Mouse (Mus musculus): ENCODE measurements around the gene Col6a6. TPM values are rescaled to one million over a fixed set of nuclear protein-coding genes. Genes with fewer than 3 reads are reported as not detected.

Gene Col6a6
- polyA plus RNA-seq, 3 experiments from 2014 or later, result 0.05 TPM; not detected in 2

GRCm38 (mm10) chr9:105734651-105735050 is 93.3 kb downstream of the Col6a6 start:
- no peak for ATAC-seq

GRCm38 (mm10) chr9:105731976-105732375 is 96.0 kb downstream of the Col6a6 start:
- no peak for ATAC-seq

GRCm38 (mm10) chr9:105720430-105720829 is 107.5 kb downstream of the Col6a6 start:
- ATAC-seq, result no peak

- ATAC-seq, result no peak
These were observed 108.0 kb downstream of the Col6a6 start for GRCm38 (mm10) chr9:105719851-105720395.

GRCm38 (mm10) chr9:105719367-105719766 is 108.6 kb downstream of the Col6a6 start:
- ATAC-seq, result no peak

- ATAC-seq, result no peak
These were observed 115.9 kb downstream of the Col6a6 start for GRCm38 (mm10) chr9:105712049-105712448.

GRCm38 (mm10) chr9:105705011-105705410 is 122.9 kb downstream of the Col6a6 start:
- ATAC-seq, result no peak

- ATAC-seq, result no peak
These were observed 123.6 kb downstream of the Col6a6 start for GRCm38 (mm10) chr9:105704226-105704932.

- no peak for ATAC-seq
These were observed 126.0 kb downstream of the Col6a6 start for GRCm38 (mm10) chr9:105701966-105702365.

GRCm38 (mm10) chr9:105700702-105701101 is 127.3 kb downstream of the Col6a6 start:
- ATAC-seq, result no peak

- no peak for ATAC-seq
These were observed 130.1 kb downstream of the Col6a6 start for GRCm38 (mm10) chr9:105697764-105698396.

GRCm38 (mm10) chr9:105696818-105697564 is 131.0 kb downstream of the Col6a6 start:
- ATAC-seq, result no peak

- ATAC-seq, result no peak
These were observed 134.1 kb downstream of the Col6a6 start for GRCm38 (mm10) chr9:105693854-105694253.

GRCm38 (mm10) chr9:105693056-105693455 is 134.9 kb downstream of the Col6a6 start:
- ATAC-seq, result no peak

GRCm38 (mm10) chr9:105692472-105692871 is 135.5 kb downstream of the Col6a6 start:
- no peak for ATAC-seq

- ATAC-seq, result no peak
These were observed 138.5 kb downstream of the Col6a6 start for GRCm38 (mm10) chr9:105689485-105689884.

- no peak for ATAC-seq
These were observed 143.3 kb downstream of the Col6a6 start for GRCm38 (mm10) chr9:105684549-105685165.

- ATAC-seq, result no peak
These were observed 146.6 kb downstream of the Col6a6 start for GRCm38 (mm10) chr9:105681386-105681785.

- ATAC-seq, result no peak
These were observed 152.0 kb downstream of the Col6a6 start for GRCm38 (mm10) chr9:105675941-105676340.

GRCm38 (mm10) chr9:105672032-105672431 is 155.9 kb downstream of the Col6a6 start:
- no peak for ATAC-seq

- no peak for ATAC-seq
These were observed 157.0 kb downstream of the Col6a6 start for GRCm38 (mm10) chr9:105670916-105671315.

- no peak for ATAC-seq
These were observed 162.7 kb downstream of the Col6a6 start for GRCm38 (mm10) chr9:105665269-105665668.

GRCm38 (mm10) chr9:105659877-105660276 is 168.1 kb downstream of the Col6a6 start:
- no peak for ATAC-seq
